Mouse (Mus musculus): ENCODE data around the gene Zfp37. TPM values are rescaled to one million over a fixed set of nuclear protein-coding genes. Genes with fewer than 3 reads are reported as not detected.
A peak's percentile ranks its signal among the peaks of the same experiment; 100 is the strongest.

Gene Zfp37
- polyA plus RNA-seq, 1 experiment from 2014 or later: 3.4 TPM

GRCm38 (mm10) chr4:62265154-62265836 is 34.4 kb upstream of the Zfp37 start:
- Histone ChIP-seq H3K27ac (ENCODE audit: low read depth, low read length) (no peak overlapping the region), H3K27me3 (replicated peaks; ENCODE audit: control insufficient read depth, insufficient read depth, low read length) (no peaks in the 10 kb centered on the region), H3K36me3 (ENCODE audit: control insufficient read depth, insufficient read depth, low read length) (no peaks in the 10 kb centered on the region), H3K4me1 (replicated peaks; ENCODE audit: control insufficient read depth, insufficient read depth, low read length) (no peaks in the 10 kb centered on the region), H3K4me3 (ENCODE audit: low read depth, low read length) (no peak overlapping the region), H3K9ac (ENCODE audit: low read depth, low read length) (no peak overlapping the region), H3K9me3 (ENCODE audit: control insufficient read depth, low read length) (no peaks in the 10 kb centered on the region), H3K4me2 (no peak overlapping the region)
- ATAC-seq (replicated peaks; ENCODE audit: low FRiP score) (0 out of 2 replicates have a peak, but pooled peaks have one; percentile 29), DNase-seq (ENCODE audit: low spot score) (no peak)
- WGBS: 70% methylated on average over 10 of the region's 10 CpGs

- H3K36me3 ChIP-seq (ENCODE audit: control insufficient read depth, insufficient read depth, low read length): no peaks in the 10 kb centered on the region
- H3K9me3 ChIP-seq (ENCODE audit: control insufficient read depth, low read length): no peaks in the 10 kb centered on the region
- no peak overlapping the region for H3K4me3 ChIP-seq (ENCODE audit: low read depth, low read length)
- H3K9ac ChIP-seq (ENCODE audit: low read depth, low read length): no peak overlapping the region
- no peak for ATAC-seq (replicated peaks; ENCODE audit: low FRiP score)
- H3K4me2 ChIP-seq: no peak overlapping the region
- H3K27me3 ChIP-seq (replicated peaks; ENCODE audit: control insufficient read depth, insufficient read depth, low read length): no peaks in the 10 kb centered on the region
- no peak overlapping the region for H3K27ac ChIP-seq (ENCODE audit: low read depth, low read length)
- DNase-seq (ENCODE audit: low spot score): no peak
- no peaks in the 10 kb centered on the region for H3K4me1 ChIP-seq (replicated peaks; ENCODE audit: control insufficient read depth, insufficient read depth, low read length)
- 38% methylated on average over 7 of the region's 7 CpGs for WGBS
These were observed 32.4 kb upstream of the Zfp37 start for GRCm38 (mm10) chr4:62263133-62263844.

- 41% methylated on average over 2 of the region's 2 CpGs for WGBS
- Histone ChIP-seq H3K4me3 (ENCODE audit: low read depth, low read length) (no peak within 1 kb of the TSS), H3K9me3 (ENCODE audit: control insufficient read depth, low read length) (no peaks in the 10 kb centered on the region), H3K9ac (ENCODE audit: low read depth, low read length) (no peak within 1 kb of the TSS), H3K4me2 (no peak within 1 kb of the TSS), H3K4me1 (replicated peaks; ENCODE audit: control insufficient read depth, insufficient read depth, low read length) (no peaks in the 10 kb centered on the region), H3K27me3 (replicated peaks; ENCODE audit: control insufficient read depth, insufficient read depth, low read length) (no peaks in the 10 kb centered on the region), H3K36me3 (ENCODE audit: control insufficient read depth, insufficient read depth, low read length) (no peaks in the 10 kb centered on the region), H3K27ac (ENCODE audit: low read depth, low read length) (no peak within 1 kb of the TSS)
- ATAC-seq (replicated peaks; ENCODE audit: low FRiP score) (no peak), DNase-seq (ENCODE audit: low spot score) (no peak)
These were observed 31.4 kb upstream of the Zfp37 start, which contains the start of gene Slc31a2 for GRCm38 (mm10) chr4:62262276-62262675. Slc31a2 (plus strand) TSS chr4:62262562.

- Histone ChIP-seq H3K4me1 (replicated peaks; ENCODE audit: control insufficient read depth, insufficient read depth, low read length) (no peaks in the 10 kb centered on the region), H3K27ac (ENCODE audit: low read depth, low read length) (no peak overlapping the region), H3K9me3 (ENCODE audit: control insufficient read depth, low read length) (no peaks in the 10 kb centered on the region), H3K9ac (ENCODE audit: low read depth, low read length) (no peak overlapping the region), H3K27me3 (replicated peaks; ENCODE audit: control insufficient read depth, insufficient read depth, low read length) (no peaks in the 10 kb centered on the region), H3K36me3 (ENCODE audit: control insufficient read depth, insufficient read depth, low read length) (no peaks in the 10 kb centered on the region), H3K4me2 (no peak overlapping the region), H3K4me3 (ENCODE audit: low read depth, low read length) (no peak overlapping the region)
- no peak for ATAC-seq (replicated peaks; ENCODE audit: low FRiP score)
- 29% methylated on average over 8 of the region's 8 CpGs for WGBS
- no peak for DNase-seq (ENCODE audit: low spot score)
These were observed 26.1 kb upstream of the Zfp37 start for GRCm38 (mm10) chr4:62256931-62257330.

GRCm38 (mm10) chr4:62254551-62254950 is 23.7 kb upstream of the Zfp37 start:
- Histone ChIP-seq H3K4me3 (ENCODE audit: low read depth, low read length) (no peak overlapping the region), H3K9me3 (ENCODE audit: control insufficient read depth, low read length) (no peaks in the 10 kb centered on the region), H3K27ac (ENCODE audit: low read depth, low read length) (no peak overlapping the region), H3K4me2 (no peak overlapping the region), H3K4me1 (replicated peaks; ENCODE audit: control insufficient read depth, insufficient read depth, low read length) (no peaks in the 10 kb centered on the region), H3K9ac (ENCODE audit: low read depth, low read length) (no peak overlapping the region), H3K36me3 (ENCODE audit: control insufficient read depth, insufficient read depth, low read length) (no peaks in the 10 kb centered on the region), H3K27me3 (replicated peaks; ENCODE audit: control insufficient read depth, insufficient read depth, low read length) (no peaks in the 10 kb centered on the region)
- DNase-seq (ENCODE audit: low spot score) (no peak), ATAC-seq (replicated peaks; ENCODE audit: low FRiP score) (no peak)
- WGBS: 51% methylated on average over 8 of the region's 8 CpGs

- 79% methylated on average over 4 of the region's 4 CpGs for WGBS
- ATAC-seq (replicated peaks; ENCODE audit: low FRiP score): no peak
These were observed 20.9 kb upstream of the Zfp37 start for GRCm38 (mm10) chr4:62251776-62252175.

GRCm38 (mm10) chr4:62250896-62251544 is 20.2 kb upstream of the Zfp37 start:
- 38% methylated on average over 3 of the region's 3 CpGs for WGBS
- H3K9me3 ChIP-seq (ENCODE audit: control insufficient read depth, low read length): no peaks in the 10 kb centered on the region
- no peak overlapping the region for H3K9ac ChIP-seq (ENCODE audit: low read depth, low read length)
- H3K27ac ChIP-seq (ENCODE audit: low read depth, low read length): no peak overlapping the region
- no peaks in the 10 kb centered on the region for H3K36me3 ChIP-seq (ENCODE audit: control insufficient read depth, insufficient read depth, low read length)
- H3K4me2 ChIP-seq: no peak overlapping the region
- no peaks in the 10 kb centered on the region for H3K4me1 ChIP-seq (replicated peaks; ENCODE audit: control insufficient read depth, insufficient read depth, low read length)
- ATAC-seq (replicated peaks; ENCODE audit: low FRiP score): no peak
- DNase-seq (ENCODE audit: low spot score): no peak
- no peaks in the 10 kb centered on the region for H3K27me3 ChIP-seq (replicated peaks; ENCODE audit: control insufficient read depth, insufficient read depth, low read length)
- no peak overlapping the region for H3K4me3 ChIP-seq (ENCODE audit: low read depth, low read length)

More at GRCm38 (mm10) chr4:62251776-62252175, 20.9 kb upstream of the Zfp37 start:
- no peak overlapping the region for H3K4me3 ChIP-seq (ENCODE audit: low read depth, low read length)
- no peaks in the 10 kb centered on the region for H3K27me3 ChIP-seq (replicated peaks; ENCODE audit: control insufficient read depth, insufficient read depth, low read length)
- no peak overlapping the region for H3K9ac ChIP-seq (ENCODE audit: low read depth, low read length)
- H3K4me1 ChIP-seq (replicated peaks; ENCODE audit: control insufficient read depth, insufficient read depth, low read length): no peaks in the 10 kb centered on the region
- DNase-seq (ENCODE audit: low spot score): no peak
- no peaks in the 10 kb centered on the region for H3K9me3 ChIP-seq (ENCODE audit: control insufficient read depth, low read length)
- no peaks in the 10 kb centered on the region for H3K36me3 ChIP-seq (ENCODE audit: control insufficient read depth, insufficient read depth, low read length)
- H3K4me2 ChIP-seq: no peak overlapping the region
- H3K27ac ChIP-seq (ENCODE audit: low read depth, low read length): no peak overlapping the region

- H3K9ac ChIP-seq (ENCODE audit: low read depth, low read length): no peak overlapping the region
- DNase-seq (ENCODE audit: low spot score) (no peak), ATAC-seq (replicated peaks; ENCODE audit: low FRiP score) (no peak)
- H3K27me3 ChIP-seq (replicated peaks; ENCODE audit: control insufficient read depth, insufficient read depth, low read length): no peaks in the 10 kb centered on the region
- no peaks in the 10 kb centered on the region for H3K4me1 ChIP-seq (replicated peaks; ENCODE audit: control insufficient read depth, insufficient read depth, low read length)
- H3K4me2 ChIP-seq: no peak overlapping the region
- H3K27ac ChIP-seq (ENCODE audit: low read depth, low read length): no peak overlapping the region
- no peaks in the 10 kb centered on the region for H3K36me3 ChIP-seq (ENCODE audit: control insufficient read depth, insufficient read depth, low read length)
- WGBS: 23% methylated on average over 4 of the region's 4 CpGs
- H3K9me3 ChIP-seq (ENCODE audit: control insufficient read depth, low read length): no peaks in the 10 kb centered on the region
- H3K4me3 ChIP-seq (ENCODE audit: low read depth, low read length): no peak overlapping the region
These were observed 17.5 kb upstream of the Zfp37 start for GRCm38 (mm10) chr4:62248328-62248727.
